Mouse (Mus musculus) sigmoid colon, adult 10 weeks (tissue): ENCODE data around the gene Neurl3. TPM values are rescaled to one million over a fixed set of nuclear protein-coding genes. Genes with fewer than 3 reads are reported as not detected.

Experiments
- polyA plus RNA-seq: library from polyadenylated mRNA; stranded (reverse); fragments of 350-450 nt; fragmentation: Illumina TruSeq; extraction: RNeasy Lipid Tissue Mini Kit (QIAGEN cat#74804); gene quantifications from one replicate; pipeline ENCODE4 v1.2.3, GENCODE M21; 2014; ENCODE audit warnings: low read depth, low replicate concordance

Neurl3 gene
- 107 TPM for polyA plus RNA-seq

DNA sequence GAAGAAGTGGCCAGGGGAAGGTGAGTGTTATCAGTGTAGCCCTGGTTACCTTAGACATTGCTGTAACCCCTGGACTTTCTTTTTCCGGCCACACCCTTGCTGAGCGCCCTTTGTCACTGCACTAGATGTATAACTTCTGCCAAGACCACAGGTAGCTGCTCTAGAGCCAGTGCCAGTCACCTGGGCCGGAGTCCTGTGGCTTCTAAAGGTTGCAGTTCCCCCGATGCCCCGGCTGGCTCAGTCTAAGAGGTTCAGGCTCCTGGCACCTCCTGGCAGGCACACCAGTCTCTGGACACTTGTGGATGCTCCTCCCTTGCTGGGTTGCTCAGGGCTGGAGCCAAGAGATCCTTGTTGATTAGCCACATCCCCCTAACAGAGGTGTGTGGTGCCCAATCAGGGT, at the start of gene Neurl3:
Gene Neurl3, minus strand, starts transcription at position 225 of the 400 bp plus-strand sequence.

DNA sequence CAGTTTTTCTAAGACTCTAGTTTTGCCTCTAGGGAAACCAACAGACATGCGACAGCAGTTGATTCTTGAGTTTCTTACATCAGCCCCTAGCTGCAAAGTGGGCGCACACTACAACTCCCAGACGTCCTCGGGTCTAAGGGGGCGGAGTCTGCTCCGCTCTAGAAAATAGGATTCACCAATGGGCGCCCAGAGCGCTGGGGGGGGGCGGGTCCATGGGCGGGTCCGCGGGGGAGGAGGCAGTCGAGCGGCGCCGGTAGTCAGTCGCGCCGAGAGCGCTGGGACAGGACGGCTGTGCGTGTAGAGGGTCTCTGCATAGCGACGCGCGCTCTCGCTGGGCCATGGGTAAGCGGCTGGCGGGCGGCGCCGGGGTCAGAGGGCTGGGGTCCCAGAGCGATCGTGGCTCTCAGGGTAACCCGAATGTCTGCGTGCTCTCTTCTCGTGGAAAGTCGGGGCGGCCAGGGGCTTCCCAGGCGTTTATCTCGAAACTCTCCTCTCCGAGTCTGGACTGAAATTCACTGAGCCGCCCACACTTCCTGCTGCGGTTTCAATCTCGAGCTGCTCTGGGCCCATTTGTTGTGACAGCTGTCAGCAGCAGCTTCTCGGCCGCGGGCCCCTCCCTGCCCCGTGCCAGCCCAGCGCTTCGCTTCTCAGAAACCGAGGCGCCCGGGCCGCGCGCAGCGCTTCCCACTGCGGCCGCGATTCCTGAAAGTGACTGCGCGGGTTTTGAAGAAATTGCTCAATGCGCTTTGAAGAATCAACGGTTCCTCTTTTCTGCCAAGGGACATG, 33.2 kb upstream of the Neurl3 start, which contains the start of gene Arid5a:
Gene Arid5a, plus strand, starts transcription at position 239 of the 786 bp plus-strand sequence.

DNA sequence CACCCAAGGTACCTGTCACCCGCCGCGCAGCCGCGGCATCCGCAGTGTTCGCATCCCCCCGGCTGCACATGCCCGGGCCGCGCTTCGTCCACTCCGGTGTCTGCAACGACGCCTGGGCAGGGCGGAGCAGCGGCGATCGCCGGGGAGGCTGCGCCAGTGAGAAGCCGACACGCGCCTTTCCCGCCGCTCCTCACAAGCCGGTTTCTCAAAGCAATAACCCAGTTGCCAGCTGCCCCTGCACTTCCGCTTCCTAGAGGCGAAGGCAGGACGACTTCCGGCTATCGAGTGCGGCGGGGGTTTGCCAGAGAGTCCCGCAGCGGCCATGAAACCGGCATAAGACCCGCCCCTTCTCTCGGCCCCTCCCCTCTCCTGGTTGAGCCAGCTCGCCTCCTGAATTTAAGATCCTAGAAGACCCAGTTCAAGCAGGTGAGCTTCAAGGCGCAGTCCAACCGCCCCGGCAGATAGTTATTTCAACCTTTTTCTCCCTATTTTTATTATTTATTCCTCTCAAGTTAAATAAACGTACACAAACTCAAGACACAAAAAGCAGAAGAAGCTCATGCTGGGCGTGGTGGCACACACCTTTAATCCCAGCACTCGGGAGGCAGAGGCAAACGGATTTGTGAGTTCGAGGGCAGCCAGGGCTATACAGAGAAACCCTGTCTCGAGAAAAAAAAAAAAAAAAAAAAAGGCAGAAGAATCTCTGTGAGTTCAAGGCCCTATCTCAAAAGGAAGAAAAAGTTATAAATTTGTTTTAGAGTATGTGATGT, 30.2 kb downstream of the Neurl3 start, which contains the start of gene Uggt1:
Gene Uggt1, minus strand, starts transcription at position 663 of the 770 bp plus-strand sequence.

Other genes with a start within 250 kb of the Neurl3 start
- gene Hs6st1, start 206.3 kb downstream of the Neurl3 start, polyA plus RNA-seq = 10.8 TPM
- 82.1 TPM for gene Uggt1, start 30.0 kb downstream of the Neurl3 start, polyA plus RNA-seq
- gene Arid5a, start 33.1 kb upstream of the Neurl3 start, polyA plus RNA-seq = 0.50 TPM
- 25.1 TPM for gene Kansl3, start 94.5 kb upstream of the Neurl3 start, polyA plus RNA-seq
- gene Fer1l5, start 97.6 kb upstream of the Neurl3 start, polyA plus RNA-seq = not detected
- 7.7 TPM for gene Lman2l, start 170.6 kb upstream of the Neurl3 start, polyA plus RNA-seq
- gene Cnnm4, start 196.9 kb upstream of the Neurl3 start, polyA plus RNA-seq = 75.3 TPM
- gene Cnnm3, start 237.2 kb upstream of the Neurl3 start, polyA plus RNA-seq = 9.8 TPM